Mouse (Mus musculus): ENCODE measurements around the gene Smg7.

DNA sequence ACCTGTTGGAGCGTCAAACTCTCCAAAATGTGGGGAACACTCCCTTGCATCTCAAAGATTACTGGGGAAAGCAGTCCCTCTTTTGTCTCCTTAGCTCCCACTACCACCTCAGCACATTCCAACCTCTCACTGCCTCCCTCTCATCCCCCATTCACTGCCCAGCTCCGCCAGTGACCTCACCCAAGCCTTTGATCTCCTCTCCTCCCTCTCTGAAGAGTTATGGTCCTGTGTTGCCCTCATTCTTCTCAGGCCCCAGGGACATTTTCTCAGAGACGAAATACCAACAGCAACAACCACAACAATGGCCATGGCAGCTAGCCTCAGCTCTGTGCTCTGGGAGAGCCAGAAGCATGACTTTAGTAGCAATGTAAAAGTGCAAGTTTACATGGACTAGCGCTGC is 111.2 kb downstream of the Smg7 start:
- TF ChIP-seq CTCF (IDR thresholded peaks at IDR 0.05; ENCODE audit: low read depth): no peak
- TF ChIP-seq EP300 (optimal IDR thresholded peaks at IDR 0.05): no peak

Measured in stomach, postnatal 0 days (tissue).